Mouse (Mus musculus) stomach, embryonic 14.5 days (tissue): ENCODE results near the gene F8a. TPM values are rescaled to one million over a fixed set of nuclear protein-coding genes. Genes with fewer than 3 reads are reported as not detected.
"Not testable (repeated sequence)": the region's sequence is repeated elsewhere in the genome, so short reads cannot be mapped to it uniquely, and the experiment has no call there.

Source experiments
- ATAC-seq: fragments of 200-750 bp; cut with Nextera tagmentation; 2 replicates; pipeline ENCODE4 v1.8.0; 2017; ENCODE audit warnings: low read depth, moderate TSS enrichment; ENCODE audit not compliant: insufficient number of reproducible peaks, insufficient read depth, low FRiP score
- H3K27ac ChIP-seq: fragments of 300-500 bp; sonication (generic); 2 replicates; pipeline ENCODE4 v1.5.1; 2014; ENCODE audit warnings: mild to moderate bottlenecking, low read length, moderate library complexity, mixed read lengths
- H3K27me3 ChIP-seq: fragments of 300-500 bp; sonication (generic); 2 replicates; pipeline ENCODE4 v1.6.1; 2014; ENCODE audit warnings: low read length, control low read depth, mixed read lengths; ENCODE audit not compliant: control insufficient read depth, insufficient read depth
- H3K36me3 ChIP-seq: fragments of 300-500 bp; sonication (generic); 2 replicates; pipeline ENCODE4 v1.6.1; 2014; ENCODE audit warnings: mild to moderate bottlenecking, control low read depth, low read length, moderate library complexity, mixed read lengths; ENCODE audit not compliant: control insufficient read depth, insufficient read depth
- H3K4me1 ChIP-seq: fragments of 300-500 bp; sonication (generic); 2 replicates; pipeline ENCODE4 v1.6.1; 2014; ENCODE audit warnings: low read length, control low read depth, mixed read lengths; ENCODE audit not compliant: control insufficient read depth, insufficient read depth
- H3K4me2 ChIP-seq: fragments of 300-500 bp; sonication (generic); replicated peaks from 2 replicates; pipeline ENCODE4 v1.6.1; 2014; ENCODE audit warnings: low read depth, low read length, control low read depth
- H3K4me3 ChIP-seq: fragments of 300-500 bp; sonication (generic); 2 replicates; pipeline ENCODE4 v1.5.1; 2014; ENCODE audit warnings: low read depth, low read length, control low read depth
- H3K9ac ChIP-seq: fragments of 300-500 bp; sonication (generic); replicated peaks from 2 replicates; pipeline ENCODE4 v1.6.1; 2014; ENCODE audit warnings: low read depth, mild to moderate bottlenecking, control low read depth, low read length, moderate library complexity, mixed read lengths
- H3K9me3 ChIP-seq: fragments of 300-500 bp; sonication (generic); 2 replicates; pipeline ENCODE4 v1.6.1; 2016; ENCODE audit warnings: low read depth, low read length, control low read depth; ENCODE audit not compliant: control insufficient read depth
- WGBS: fragments of 180-500 bp; shearing (Covaris S2); extraction: QIAGEN DNeasy Blood & Tissue Kit; methylation state at CpG from one replicate; pipeline ENCODE4 v1.1.7; 2014; 5-methylcytosine and 5-hydroxymethylcytosine counted together
- polyA plus RNA-seq: library from polyadenylated mRNA; unstranded; fragments of >200 nt; fragmentation: Nextera tagmentation; extraction: Ambion mirVana; gene quantifications from 2 replicates; pipeline ENCODE4 v1.2.1, GENCODE M21; 2014

F8a gene
- 12.2 and 12.9 TPM in 2 replicates for polyA plus RNA-seq

DNA sequence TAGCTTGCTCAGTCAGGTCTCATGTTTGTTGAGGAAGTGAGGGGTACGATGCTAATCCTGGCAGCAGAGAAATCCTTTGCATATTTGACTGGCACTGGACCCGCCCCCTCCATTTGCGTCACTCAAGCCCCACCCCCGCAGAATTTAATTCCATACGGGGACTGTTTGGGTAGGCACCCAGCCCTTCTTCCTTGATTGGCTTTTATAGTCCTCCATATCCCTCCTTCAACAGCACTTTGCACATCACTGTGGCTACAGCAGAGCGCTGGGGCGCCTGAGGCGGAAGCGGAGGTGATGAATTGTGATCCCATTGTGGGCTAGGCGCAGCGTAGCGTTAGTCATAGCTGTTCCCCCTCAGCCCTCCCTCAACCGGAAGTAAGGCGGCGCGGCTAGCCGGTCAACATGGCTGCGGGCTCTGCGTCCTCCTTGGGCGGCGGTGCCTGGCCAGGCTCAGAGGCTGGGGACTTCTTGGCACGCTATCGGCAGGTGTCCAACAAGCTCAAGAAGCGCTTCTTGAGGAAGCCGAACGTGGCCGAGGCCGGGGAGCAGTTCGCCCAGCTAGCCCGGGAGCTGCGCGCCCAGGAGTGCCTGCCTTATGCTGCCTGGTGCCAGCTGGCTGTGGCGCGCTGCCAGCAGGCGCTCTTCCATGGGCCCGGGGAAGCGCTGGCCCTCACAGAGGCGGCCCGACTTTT, at the start of gene F8a:
F8a (plus strand) TSS at position 378 of the 692 bp plus-strand sequence.
- 18% methylated on average over 39 of the region's 39 CpGs for WGBS
- Histone ChIP-seq H3K36me3 (no peaks in the 10 kb centered on the region), H3K27ac (peak within 1 kb of the TSS; percentile 82)

DNA sequence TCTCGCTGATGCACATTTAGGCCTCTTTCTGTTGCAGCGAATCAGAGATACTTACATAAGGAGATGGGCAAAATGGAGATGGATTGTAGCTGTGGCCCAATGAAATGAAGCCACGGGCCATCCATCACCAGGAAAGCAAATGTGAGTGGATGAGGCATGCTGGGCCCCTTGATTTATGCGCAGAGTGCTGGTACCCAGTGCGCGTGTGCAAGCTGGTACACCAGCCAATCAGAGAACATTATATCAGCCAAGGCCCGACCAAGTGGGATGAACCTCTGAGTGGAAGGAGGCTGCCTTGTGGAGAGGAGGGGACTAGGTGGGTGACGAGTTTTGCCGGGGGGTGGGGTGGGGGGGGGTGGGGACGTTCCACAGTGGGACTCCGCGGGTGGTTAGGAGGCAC, 36.2 kb upstream of the F8a start, which contains the start of gene Xlr3b:
Xlr3b (plus strand) TSS at position 274 of the 400 bp plus-strand sequence.
- H3K4me3 ChIP-seq, H3K9me3 ChIP-seq, H3K36me3 ChIP-seq, ATAC-seq, H3K9ac ChIP-seq, H3K27ac ChIP-seq, H3K4me1 ChIP-seq, H3K27me3 ChIP-seq, H3K4me2 ChIP-seq: not testable (repeated sequence)
- 76% methylated on average over 12 of the region's 12 CpGs for WGBS

More for the DNA sequence above, at the start of gene F8a:
- Histone ChIP-seq H3K4me2 (peak within 1 kb of the TSS; percentile 67), H3K9me3 (no peaks in the 10 kb centered on the region), H3K4me1 (no peaks in the 10 kb centered on the region), H3K27me3 (no peaks in the 10 kb centered on the region), H3K9ac (peak within 1 kb of the TSS; percentile 45), H3K4me3 (peak within 1 kb of the TSS; percentile 50)
- ATAC-seq: peak; percentile 96

- not testable (repeated sequence) for H3K4me3 ChIP-seq, ATAC-seq, H3K36me3 ChIP-seq, H3K4me2 ChIP-seq, H3K27me3 ChIP-seq, H3K9ac ChIP-seq, H3K4me1 ChIP-seq, H3K27ac ChIP-seq, H3K9me3 ChIP-seq
- 68% methylated on average over 11 of the region's 19 CpGs for WGBS
Measured at GRCm38 (mm10) chrX:73213819-73214564, 14.1 kb upstream of the F8a start, which contains the start of gene Xlr4b. Gene Xlr4b, plus strand, starts transcription at chrX:73214333.

- Histone ChIP-seq H3K4me3 (no peak overlapping the region), H3K27me3 (no peaks in the 10 kb centered on the region), H3K36me3 (no peaks in the 10 kb centered on the region), H3K27ac (no peak overlapping the region), H3K9ac (no peak overlapping the region), H3K9me3 (no peaks in the 10 kb centered on the region), H3K4me2 (no peak overlapping the region), H3K4me1 (no peaks in the 10 kb centered on the region)
- 56% methylated on average over 1 of the region's 1 CpGs for WGBS
- no peak for ATAC-seq
Measured at GRCm38 (mm10) chrX:73225365-73225764, 2.7 kb upstream of the F8a start.

- Histone ChIP-seq H3K9me3 (no peaks in the 10 kb centered on the region), H3K27me3 (no peaks in the 10 kb centered on the region), H3K4me1 (no peaks in the 10 kb centered on the region), H3K36me3 (no peaks in the 10 kb centered on the region), H3K9ac (peak overlapping the region; percentile 45), H3K4me3 (peak overlapping the region; percentile 50), H3K27ac (peak overlapping the region; percentile 82), H3K4me2 (peak overlapping the region; percentile 67)
- 21% methylated on average over 48 of the region's 51 CpGs for WGBS
- ATAC-seq: peak; percentile 47
Measured at GRCm38 (mm10) chrX:73228606-73229214, 619 bp downstream of the F8a start.

DNA sequence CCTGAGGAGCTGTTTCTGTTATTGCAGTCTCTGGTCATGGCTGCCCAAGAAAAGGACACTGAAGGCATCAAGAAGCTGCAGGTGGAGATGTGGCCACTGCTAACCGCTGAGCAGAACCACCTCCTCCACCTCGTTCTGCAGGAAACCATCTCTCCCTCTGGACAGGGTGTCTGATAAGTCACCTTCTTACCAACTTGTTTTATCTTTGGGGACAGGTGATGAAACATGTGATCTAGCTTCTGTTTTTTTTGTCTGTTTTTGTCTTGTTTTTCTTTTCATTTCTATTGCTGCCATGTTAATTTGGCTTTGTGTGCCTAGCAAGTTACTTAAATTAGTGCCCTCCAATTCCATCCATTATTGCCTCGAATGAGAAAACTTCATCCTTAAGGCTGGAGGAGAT, 1.2 kb downstream of the F8a start:
- no peaks in the 10 kb centered on the region for H3K9me3 ChIP-seq
- H3K27ac ChIP-seq: no peak overlapping the region
- no peaks in the 10 kb centered on the region for H3K27me3 ChIP-seq
- no peaks in the 10 kb centered on the region for H3K4me1 ChIP-seq
- no peak for ATAC-seq
- H3K4me3 ChIP-seq: peak overlapping the region; percentile 50
- peak overlapping the region; percentile 67 for H3K4me2 ChIP-seq
- 0 out of 2 replicates have a peak overlapping the region, but pooled peaks have one; percentile 45 for H3K9ac ChIP-seq
- WGBS: 39% methylated on average over 3 of the region's 3 CpGs
- H3K36me3 ChIP-seq: no peaks in the 10 kb centered on the region

- H3K27me3 ChIP-seq, ATAC-seq, H3K36me3 ChIP-seq, H3K4me2 ChIP-seq, H3K27ac ChIP-seq, H3K4me1 ChIP-seq, H3K4me3 ChIP-seq, H3K9ac ChIP-seq, H3K9me3 ChIP-seq: not testable (repeated sequence)
- WGBS: 74% methylated on average over 9 of the region's 14 CpGs
Measured at GRCm38 (mm10) chrX:73242821-73243325, 14.8 kb downstream of the F8a start, which contains the start of gene Xlr4c. Gene Xlr4c, minus strand, starts transcription at chrX:73243130.

- H3K27ac ChIP-seq, H3K4me3 ChIP-seq, H3K4me1 ChIP-seq, ATAC-seq, H3K9me3 ChIP-seq, H3K27me3 ChIP-seq, H3K9ac ChIP-seq, H3K4me2 ChIP-seq, H3K36me3 ChIP-seq: not testable (repeated sequence)
- 96% methylated on average over 1 of the region's 2 CpGs for WGBS
Measured at GRCm38 (mm10) chrX:73262428-73262827, 34.3 kb downstream of the F8a start.
